Mouse (Mus musculus) heart, embryonic 10.5 days (tissue): ENCODE measurements around the gene Pate1. TPM values are rescaled to one million over a fixed set of nuclear protein-coding genes. Genes with fewer than 3 reads are reported as not detected.

Experiments
- DNase-seq: peaks from one replicate; pipeline ENCODE4 v3.0.0-alpha.2; 2017; ENCODE audit warnings: low spot score
- H3K27ac ChIP-seq: fragments of 300-500 bp; sonication (generic); 2 replicates; pipeline ENCODE4 v1.5.1; 2016; ENCODE audit warnings: mild to moderate bottlenecking
- H3K27me3 ChIP-seq: fragments of 300-500 bp; sonication (generic); 2 replicates; pipeline ENCODE4 v1.6.1; 2016; ENCODE audit warnings: mild to moderate bottlenecking; ENCODE audit not compliant: poor library complexity, insufficient read depth, severe bottlenecking
- H3K36me3 ChIP-seq: fragments of 300-500 bp; sonication (generic); 2 replicates; pipeline ENCODE4 v1.6.1; 2016; ENCODE audit warnings: mild to moderate bottlenecking, moderate library complexity
- H3K4me1 ChIP-seq: fragments of 300-500 bp; sonication (generic); 2 replicates; pipeline ENCODE4 v1.6.1; 2016; ENCODE audit warnings: mild to moderate bottlenecking
- H3K4me3 ChIP-seq: fragments of 300-500 bp; sonication (generic); 2 replicates; pipeline ENCODE4 v1.5.1; 2016; ENCODE audit warnings: mild to moderate bottlenecking, moderate library complexity
- H3K9me3 ChIP-seq: fragments of 300-500 bp; sonication (generic); 2 replicates; pipeline ENCODE4 v1.6.1; 2016; ENCODE audit warnings: mild to moderate bottlenecking, moderate library complexity
- WGBS: fragments of 180-500 bp; shearing (Covaris S2); methylation state at CpG from one replicate; pipeline ENCODE4 v1.1.7; 2016; 5-methylcytosine and 5-hydroxymethylcytosine counted together
- polyA plus RNA-seq: library from polyadenylated mRNA; unstranded; fragments of >200 nt; fragmentation: Nextera tagmentation; extraction: Ambion mirVana; gene quantifications from 2 replicates; pipeline ENCODE4 v1.2.1, GENCODE M21; 2016

Pate1 gene
- polyA plus RNA-seq, result 0.09 and 0.10 TPM in 2 replicates

DNA sequence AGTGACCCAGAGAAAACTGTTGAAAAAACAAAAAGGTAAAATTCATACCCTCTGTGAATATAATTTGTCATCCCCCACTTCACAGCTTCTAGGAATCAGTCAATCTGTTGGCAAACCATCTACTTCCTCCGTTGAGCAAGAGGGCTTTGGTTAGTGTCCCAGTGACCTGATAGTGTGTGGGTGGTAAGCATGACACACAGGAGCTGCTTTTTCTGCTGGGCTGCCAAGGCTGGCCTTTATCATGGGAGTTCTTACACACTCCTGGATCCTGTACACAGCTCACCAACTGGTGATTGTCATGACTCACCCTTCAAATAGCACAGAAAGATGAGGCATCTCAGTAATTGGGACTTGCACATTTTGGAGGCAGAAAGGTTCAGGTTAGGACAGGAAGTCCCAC lies at the start of gene Pate1:
TSS of gene Pate1 (minus strand) at position 378 of the 400 bp plus-strand sequence.
- no peak for DNase-seq
- H3K27me3 ChIP-seq, result no peaks in the 10 kb centered on the region
- no peak within 1 kb of the TSS for H3K4me3 ChIP-seq
- no peak within 1 kb of the TSS for H3K27ac ChIP-seq
- no peaks in the 10 kb centered on the region for H3K4me1 ChIP-seq
- no peaks in the 10 kb centered on the region for H3K36me3 ChIP-seq
- H3K9me3 ChIP-seq, result no peaks in the 10 kb centered on the region
- 55% methylated on average over 1 of the region's 1 CpGs for WGBS

DNA sequence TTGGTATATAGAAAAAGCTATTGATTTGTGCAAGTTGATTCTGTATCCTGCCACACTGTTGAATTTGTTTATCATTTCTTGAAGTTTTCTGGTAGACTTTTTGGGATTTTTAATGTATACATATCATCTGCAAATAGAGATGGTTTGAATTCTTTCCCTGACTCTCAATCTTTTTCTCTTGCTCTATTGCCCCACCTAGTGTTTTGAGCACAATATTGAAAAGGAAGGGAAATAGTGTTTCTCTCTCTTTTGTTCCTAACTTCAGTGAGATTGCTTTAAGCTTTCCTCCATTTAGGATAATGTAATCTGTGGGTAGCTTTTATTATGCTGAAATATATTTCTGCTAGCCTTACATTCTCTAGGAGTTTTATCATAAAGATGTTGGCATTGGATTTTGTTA lies 20.1 kb upstream of the Pate1 start:
- H3K9me3 ChIP-seq, result 0 out of 2 replicates have a peak, but pooled peaks cover 5% of the 10 kb centered on the region
- H3K27me3 ChIP-seq, result no peaks in the 10 kb centered on the region
- no peak overlapping the region for H3K27ac ChIP-seq
- no peaks in the 10 kb centered on the region for H3K4me1 ChIP-seq
- no peak for DNase-seq
- H3K4me3 ChIP-seq, result no peak overlapping the region
- no peaks in the 10 kb centered on the region for H3K36me3 ChIP-seq

DNA sequence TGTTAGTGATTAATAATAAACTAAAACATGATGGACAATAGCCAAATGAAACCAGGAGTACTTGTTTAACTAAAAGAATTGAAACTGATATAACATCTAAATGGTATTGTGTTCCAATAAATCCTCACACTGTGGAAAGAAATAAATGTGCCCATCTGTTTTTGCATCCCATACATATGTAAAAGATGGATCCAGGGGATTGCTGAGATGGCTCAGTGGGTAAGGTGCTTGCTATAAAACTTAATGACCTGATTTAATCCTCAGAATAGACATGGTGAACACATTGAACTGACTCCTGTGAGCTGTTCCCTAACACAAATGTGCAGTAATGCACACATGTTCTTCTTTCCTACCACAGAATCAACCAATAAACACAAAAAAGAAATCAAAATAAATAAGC lies 4.7 kb upstream of the Pate1 start:
- Histone ChIP-seq H3K4me1 (no peaks in the 10 kb centered on the region), H3K27ac (no peak overlapping the region), H3K27me3 (no peaks in the 10 kb centered on the region), H3K9me3 (no peaks in the 10 kb centered on the region), H3K36me3 (no peaks in the 10 kb centered on the region), H3K4me3 (no peak overlapping the region)
- DNase-seq, result no peak

DNA sequence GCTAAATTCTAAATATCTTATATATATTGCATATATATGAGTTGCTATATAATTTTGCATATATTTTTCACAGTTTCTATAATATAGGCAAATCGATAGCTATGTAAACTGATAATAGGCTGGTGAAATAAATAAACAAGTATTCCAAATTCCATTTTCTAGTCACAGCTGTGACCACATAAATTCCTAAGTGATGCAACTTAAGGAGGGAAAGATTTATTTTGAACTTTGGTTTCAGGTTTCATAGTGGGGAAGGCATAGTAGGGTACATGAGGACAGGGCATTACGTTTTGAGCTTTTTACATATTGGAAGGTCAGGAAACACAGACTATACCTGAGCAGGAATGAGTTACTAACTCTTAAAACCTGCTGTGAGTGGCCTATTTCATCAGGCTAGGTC lies 13.6 kb downstream of the Pate1 start:
- DNase-seq, result no peak
- Histone ChIP-seq H3K4me1 (no peaks in the 10 kb centered on the region), H3K36me3 (no peaks in the 10 kb centered on the region), H3K9me3 (no peaks in the 10 kb centered on the region), H3K27me3 (no peaks in the 10 kb centered on the region), H3K27ac (no peak overlapping the region), H3K4me3 (no peak overlapping the region)
- WGBS, result 76% methylated on average over 2 of the region's 2 CpGs

DNA sequence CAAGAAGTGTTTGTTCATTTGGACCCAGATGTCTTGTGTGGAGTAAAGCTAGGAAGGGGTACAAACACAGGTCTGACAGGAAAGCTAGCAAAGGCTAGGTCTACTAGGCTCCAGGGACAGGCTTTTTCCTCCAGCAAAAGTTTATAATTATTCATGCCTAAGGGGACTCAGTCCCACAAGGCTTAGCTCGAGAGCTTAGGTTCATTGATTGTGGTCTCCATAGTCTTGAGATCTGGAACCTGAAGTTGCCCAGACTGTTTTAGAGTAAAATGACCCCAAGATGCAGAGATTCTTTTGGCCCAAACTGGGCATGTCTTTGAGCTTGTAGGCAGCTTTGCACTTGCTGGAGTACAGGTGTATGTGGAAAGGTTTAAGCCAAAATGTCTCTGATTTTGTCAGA lies 39.1 kb downstream of the Pate1 start, which contains the start of gene Pate3:
TSS of gene Pate3 (minus strand) at position 101 of the 400 bp plus-strand sequence.
- 63% methylated on average over 1 of the region's 1 CpGs for WGBS
- no peaks in the 10 kb centered on the region for H3K4me1 ChIP-seq
- H3K36me3 ChIP-seq, result no peaks in the 10 kb centered on the region
- no peaks in the 10 kb centered on the region for H3K27me3 ChIP-seq
- 0 out of 2 replicates have a peak, but pooled peaks cover 5% of the 10 kb centered on the region for H3K9me3 ChIP-seq
- no peak within 1 kb of the TSS for H3K4me3 ChIP-seq
- no peak within 1 kb of the TSS for H3K27ac ChIP-seq
- DNase-seq, result no peak

Other genes with a start within 250 kb of the Pate1 start
- not detected in 2 replicates for gene Gm1113, start 169.1 kb downstream of the Pate1 start, polyA plus RNA-seq
- 2.8 and 3.6 TPM in 2 replicates for gene Ddx25, start 128.9 kb downstream of the Pate1 start, polyA plus RNA-seq
- 15.5 and 17.3 TPM in 2 replicates for gene Pus3, start 128.8 kb downstream of the Pate1 start, polyA plus RNA-seq
- 0.48 and 0.51 TPM in 2 replicates for gene Pate2, start 117.1 kb downstream of the Pate1 start, polyA plus RNA-seq
- gene Hyls1, start 117.0 kb downstream of the Pate1 start, polyA plus RNA-seq, result 12.4 and 13.8 TPM in 2 replicates
- gene Pate4, start 75.4 kb downstream of the Pate1 start, polyA plus RNA-seq, result not detected in 2 replicates
- not detected in 2 replicates for gene Pate3, start 39.2 kb downstream of the Pate1 start, polyA plus RNA-seq
- gene Gm17677, start 53.7 kb upstream of the Pate1 start, polyA plus RNA-seq, result not detected in 2 replicates
- not detected in 2 replicates for gene Gm17727, start 90.7 kb upstream of the Pate1 start, polyA plus RNA-seq
- gene Gm27235, start 102.7 kb upstream of the Pate1 start, polyA plus RNA-seq, result not detected in 2 replicates
- not detected in 2 replicates for gene D730048I06Rik, start 102.7 kb upstream of the Pate1 start, polyA plus RNA-seq
- gene 9230110F15Rik, start 156.8 kb upstream of the Pate1 start, polyA plus RNA-seq, result not detected in 2 replicates
- not detected in 2 replicates for gene 9230113P08Rik, start 221.0 kb upstream of the Pate1 start, polyA plus RNA-seq